Mouse (Mus musculus): ENCODE measurements around the gene Tgfbi.

Tgfbi gene

DNA sequence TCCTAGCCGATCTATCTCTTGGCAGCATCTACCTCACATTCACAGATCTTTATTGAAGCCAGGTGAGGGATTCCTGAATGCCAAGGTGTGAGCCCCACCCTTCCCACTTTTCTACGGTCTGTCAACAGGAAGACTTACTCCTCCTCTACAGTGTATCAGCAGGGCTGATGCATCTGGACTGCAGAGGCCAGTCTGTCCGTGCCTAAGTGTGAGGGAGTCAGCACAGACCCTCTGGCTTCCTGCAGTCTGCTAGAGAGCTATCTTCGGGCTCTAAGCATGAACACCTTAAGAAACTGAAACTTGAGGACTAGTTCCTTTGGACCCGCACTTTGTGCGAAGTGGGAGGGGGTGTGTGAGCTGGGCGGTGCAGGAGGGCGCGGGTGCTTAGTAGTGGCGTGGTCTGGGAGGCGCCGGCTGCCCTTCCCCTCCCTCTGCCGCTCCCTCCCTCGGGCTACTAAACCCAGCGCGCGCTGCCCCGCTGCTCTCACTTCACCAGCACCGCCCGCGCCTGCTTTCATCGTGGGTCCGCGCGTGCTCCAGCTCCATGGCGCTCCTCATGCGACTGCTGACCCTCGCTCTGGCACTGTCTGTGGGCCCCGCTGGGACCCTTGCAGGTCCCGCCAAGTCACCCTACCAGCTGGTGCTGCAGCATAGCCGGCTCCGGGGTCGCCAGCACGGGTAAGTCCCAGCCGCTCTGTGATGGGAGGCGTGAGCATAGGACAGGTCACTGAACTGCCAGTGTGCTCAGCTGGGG, at the start of gene Tgfbi:
Gene Tgfbi, plus strand, starts transcription at position 421 of the 754 bp plus-strand sequence.
- no peak for DNase-seq (ENCODE audit: low read depth, low spot score)

DNA sequence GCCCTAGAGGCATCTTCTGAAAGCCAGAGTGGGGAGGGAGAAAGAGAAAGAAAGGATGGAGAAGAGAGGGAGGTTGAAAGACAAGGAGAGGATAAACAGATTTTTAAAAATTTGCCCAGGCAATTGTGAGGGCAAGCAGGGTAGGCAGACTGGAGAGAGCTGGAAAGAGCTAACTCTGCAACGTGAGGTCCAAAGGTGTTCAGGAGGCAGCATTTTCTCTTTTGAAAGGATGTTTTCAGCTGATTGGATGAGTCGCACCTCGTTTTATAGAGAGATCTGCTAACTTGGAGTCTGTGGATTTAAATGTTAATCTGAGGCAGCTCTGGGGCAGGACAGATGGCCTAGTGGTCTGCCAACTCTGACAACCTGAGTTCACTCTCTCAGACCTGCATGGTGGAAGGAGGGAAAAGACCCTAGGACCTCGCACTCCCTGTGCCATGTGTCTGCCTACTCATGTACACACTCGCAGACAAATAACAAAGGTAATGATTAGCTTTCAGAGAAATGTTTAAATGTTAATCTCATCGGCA, 49.4 kb upstream of the Tgfbi start:
- no peak for DNase-seq (ENCODE audit: low read depth, low spot score)

DNA sequence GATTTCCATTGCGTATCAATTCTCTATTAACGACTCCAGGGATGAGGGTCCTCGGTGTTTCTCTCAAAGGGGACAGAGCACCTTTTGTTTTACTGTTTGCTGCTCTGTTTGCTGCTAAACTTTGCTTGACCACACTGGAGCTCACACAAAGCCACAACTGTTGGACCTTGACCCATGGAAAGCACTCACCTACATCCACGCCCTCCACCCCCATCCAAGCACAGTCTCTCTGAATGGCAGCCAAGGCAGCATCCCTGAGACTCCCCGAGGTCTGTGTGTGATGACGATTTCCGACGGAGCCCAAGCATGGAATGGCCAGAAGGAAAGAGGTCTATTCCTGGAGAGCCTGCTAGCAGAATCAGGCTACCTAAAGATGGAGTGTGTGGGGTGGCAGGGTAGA, 48.2 kb upstream of the Tgfbi start:
- no peak for DNase-seq (ENCODE audit: low read depth, low spot score)

DNA sequence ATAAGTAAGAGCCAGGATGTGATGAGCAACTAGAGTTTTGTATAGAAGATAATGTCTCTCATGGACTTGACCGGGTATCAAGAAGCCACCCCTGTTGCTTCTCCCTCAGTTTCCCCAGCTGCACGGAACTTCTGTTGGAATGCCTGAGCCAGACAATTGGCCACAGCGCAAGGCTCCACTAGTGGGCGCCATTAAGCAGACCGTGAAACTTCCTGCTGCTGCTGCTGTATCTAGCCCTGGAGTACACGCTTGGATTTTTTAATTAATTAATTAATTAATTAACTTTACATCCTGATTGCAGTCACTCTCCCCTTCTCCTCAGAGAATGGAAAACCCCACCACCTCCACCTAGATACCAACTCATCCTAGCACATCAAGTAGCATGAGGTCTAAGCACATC, 46.2 kb upstream of the Tgfbi start:
- no peak for DNase-seq (ENCODE audit: low read depth, low spot score)

DNA sequence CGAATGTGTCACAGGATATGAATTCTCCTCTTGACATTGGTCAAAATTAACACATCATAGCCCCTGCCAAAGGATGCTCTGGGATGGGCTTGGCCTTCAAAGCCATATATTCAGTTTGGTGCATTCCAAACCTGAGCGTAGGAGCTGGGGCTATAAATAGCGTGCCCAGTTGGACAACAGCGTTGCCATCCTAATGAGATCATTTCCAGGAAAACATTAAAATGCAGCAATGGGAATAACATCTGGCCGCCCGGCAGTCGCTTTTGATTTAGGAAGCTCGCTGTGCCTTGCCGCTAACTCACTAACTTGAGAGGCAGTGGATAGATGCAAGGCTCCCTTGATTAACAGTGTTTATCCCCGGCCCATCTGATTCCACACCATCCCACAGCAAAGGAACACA, 43.0 kb upstream of the Tgfbi start:
- no peak for DNase-seq (ENCODE audit: low read depth, low spot score)

DNA sequence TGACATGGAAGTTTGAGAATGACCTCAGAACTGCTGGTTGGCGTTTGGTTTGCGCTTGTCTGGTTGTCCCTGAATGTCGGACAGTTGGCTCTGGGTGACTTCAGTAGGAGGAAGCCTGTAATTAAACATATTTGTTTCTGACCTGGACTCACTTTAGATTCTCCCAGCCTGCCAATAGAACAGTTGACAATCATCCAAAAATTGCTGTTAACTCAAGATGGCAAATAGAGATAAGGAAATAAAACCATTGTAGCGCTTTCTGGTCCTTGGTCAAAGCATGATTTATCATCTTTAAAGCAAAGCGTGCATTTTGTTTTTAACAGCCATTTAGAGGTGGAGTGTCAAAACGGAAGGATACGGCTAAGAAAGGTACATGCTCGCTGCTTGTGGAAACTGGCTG, 37.7 kb upstream of the Tgfbi start:
- no peak for DNase-seq (ENCODE audit: low read depth, low spot score)

DNA sequence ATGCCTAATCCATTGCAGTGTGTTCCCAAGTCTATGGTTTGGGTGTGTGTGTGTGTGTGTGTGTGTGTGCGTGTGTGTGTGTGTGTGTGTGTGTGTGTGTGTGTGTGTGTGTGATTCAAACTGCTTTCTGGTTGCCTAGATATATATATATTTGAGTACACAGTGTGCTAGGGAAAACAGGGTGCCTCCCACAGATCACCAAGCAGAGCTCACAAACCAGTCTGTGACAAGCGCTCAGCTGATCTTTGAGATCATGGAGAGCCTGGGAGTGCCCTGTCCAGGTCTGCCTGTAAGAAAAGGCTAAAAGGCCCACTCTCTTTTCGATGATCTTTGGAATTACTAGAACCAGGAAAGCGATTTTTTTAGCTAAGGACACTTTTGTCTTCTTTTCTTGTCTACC, 34.2 kb upstream of the Tgfbi start:
- DNase-seq (ENCODE audit: low read depth, low spot score): no peak

DNA sequence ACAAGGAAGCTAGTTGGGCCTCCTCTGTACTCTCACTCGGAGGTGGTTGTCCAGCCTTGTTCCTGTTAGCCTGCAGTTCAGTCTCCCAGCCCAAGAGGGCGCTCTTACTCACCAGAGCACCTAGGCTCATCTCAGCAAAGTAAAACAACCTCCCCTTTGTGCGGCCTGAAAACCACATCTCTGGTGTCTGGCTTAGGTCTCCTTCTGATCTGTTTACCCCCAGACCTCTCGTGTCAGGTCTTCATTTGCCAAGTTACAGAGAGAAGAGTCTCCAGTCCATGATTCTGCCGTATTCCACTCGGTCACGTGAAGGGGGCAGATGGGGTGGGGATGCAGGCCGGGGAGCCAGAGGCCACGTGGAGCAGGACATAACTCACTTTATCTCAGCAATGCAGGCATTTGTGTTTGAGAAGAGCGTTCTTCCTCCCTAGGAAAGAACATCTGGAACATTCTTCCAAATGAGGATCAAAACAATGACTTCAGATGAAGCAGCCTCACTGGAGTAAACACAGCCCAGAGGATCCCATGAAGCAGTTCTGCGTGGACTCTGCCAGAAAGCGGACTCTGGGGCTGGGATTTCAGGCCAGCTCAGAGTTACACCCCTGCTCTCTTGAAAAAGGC, 33.5 kb upstream of the Tgfbi start:
- DNase-seq (ENCODE audit: low read depth, low spot score): no peak

DNA sequence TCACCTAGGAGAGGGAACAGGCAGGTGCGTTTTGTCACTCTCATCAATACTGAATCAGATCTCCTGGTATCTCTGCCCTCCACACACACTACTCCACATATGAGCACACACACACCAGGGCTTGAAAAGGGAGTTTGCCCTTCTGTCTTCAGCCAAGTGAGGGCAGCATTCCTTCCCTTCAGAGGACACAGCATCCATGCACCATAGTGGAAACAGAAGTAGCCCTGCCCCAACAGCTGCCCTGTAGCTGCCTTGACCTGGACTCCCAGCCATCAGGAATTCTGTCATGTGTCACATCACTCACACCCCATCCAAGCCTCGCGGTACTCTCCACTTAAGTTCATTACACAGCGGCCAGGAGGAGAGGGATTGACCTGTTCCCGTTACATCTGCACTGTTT, 31.2 kb upstream of the Tgfbi start:
- DNase-seq (ENCODE audit: low read depth, low spot score): no peak

DNA sequence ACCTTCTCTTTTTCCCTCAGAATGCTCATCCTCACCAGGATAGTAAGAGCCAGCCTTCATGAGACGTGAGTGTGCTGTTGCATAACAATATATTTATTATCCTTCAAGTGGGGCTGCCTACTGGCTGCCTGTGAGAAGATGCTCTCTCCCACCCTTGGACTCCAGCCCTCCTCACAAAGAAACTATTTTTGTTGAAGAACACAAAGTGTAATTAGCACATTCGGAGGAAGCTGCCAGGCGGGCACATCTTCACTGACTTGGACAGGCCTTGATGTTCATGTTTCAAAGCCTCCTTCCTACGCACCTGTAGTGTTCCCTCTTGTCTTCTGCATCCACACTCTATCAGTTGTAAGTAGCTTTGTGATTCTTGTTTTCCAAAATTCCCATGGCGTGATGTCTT, 28.9 kb upstream of the Tgfbi start:
- DNase-seq (ENCODE audit: low read depth, low spot score): no peak

DNA sequence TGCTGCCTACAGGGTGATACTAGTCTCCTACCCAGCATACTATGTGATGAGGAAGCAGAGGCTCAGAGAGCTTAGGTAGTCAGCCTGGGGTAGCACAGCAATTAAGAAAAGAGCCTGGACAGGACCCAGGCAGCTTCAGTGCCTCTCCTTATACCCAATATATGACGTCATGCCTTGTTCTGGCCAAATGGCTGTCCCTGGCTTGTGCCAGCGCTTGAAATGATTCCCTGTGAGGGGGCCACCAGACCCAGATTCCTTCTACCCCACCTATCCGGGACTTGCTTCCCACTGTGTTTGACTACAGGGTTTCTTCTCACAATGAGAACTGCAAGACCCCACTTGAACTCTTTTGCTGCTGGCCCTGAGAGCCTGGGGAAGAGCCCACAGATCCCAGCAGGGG, 27.8 kb upstream of the Tgfbi start:
- no peak for DNase-seq (ENCODE audit: low read depth, low spot score)

DNA sequence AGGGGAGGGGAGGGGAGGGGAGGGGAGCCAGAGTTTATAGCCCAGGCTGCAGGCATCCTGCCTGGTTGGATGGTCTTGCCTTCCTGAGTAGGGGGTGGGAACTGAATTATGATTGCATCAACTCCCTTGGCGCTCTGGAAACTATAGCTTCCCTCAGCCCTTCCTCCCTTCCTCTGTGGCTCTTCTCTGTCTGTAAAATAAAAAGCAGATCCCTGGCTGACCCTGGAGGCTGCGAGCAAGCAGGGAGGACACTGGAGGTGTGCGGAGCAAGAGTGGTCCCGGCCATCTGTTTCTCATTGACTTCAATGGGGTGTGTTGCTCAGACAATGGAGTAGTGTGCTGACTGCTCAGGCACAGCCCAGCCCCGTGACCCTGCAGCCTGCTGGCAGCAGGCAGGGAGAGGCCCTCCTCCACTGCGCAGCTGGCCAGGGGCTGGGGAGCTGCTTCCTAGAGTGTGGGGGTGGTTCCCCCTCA, 27.3 kb upstream of the Tgfbi start:
- DNase-seq (ENCODE audit: low read depth, low spot score): no peak

DNA sequence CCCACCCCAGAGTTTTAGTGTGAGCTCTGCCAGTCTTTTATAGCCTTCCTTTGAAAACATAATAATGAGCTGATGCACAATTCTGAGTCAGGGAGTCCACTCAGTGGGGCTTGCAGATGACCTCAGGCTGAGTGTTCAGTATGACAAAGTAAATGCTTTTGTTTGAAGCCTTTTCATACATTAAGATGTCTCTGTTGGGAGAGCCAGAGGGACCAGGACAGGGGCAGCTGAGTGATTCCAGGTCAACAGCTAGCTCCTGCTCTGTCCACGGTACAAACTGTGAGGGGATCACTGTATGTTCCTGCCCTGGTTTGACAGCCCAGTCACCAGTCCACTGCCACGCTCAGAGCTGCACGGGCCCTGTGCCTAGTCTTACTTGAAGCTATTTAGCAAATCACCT, 26.6 kb upstream of the Tgfbi start:
- DNase-seq (ENCODE audit: low read depth, low spot score): no peak

DNA sequence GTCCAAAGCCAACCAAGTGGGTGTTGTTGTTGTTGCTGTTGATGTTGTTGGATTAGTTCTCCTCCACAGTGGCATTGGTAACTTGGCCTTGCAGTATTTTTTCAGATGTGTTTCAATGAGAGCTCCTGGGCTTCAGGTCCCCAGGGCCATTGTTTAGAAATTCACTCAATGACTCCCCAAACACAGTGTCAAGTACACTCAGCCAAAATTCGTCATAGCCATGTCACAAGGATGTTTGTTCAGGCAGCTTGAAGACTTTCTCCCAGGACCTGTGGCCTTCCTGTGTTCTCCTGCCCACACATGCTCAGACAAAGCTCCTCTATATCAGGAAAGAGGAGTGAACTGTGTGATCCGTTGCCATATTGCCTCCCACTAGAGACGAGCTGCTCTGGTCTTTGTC, 23.3 kb upstream of the Tgfbi start:
- no peak for DNase-seq (ENCODE audit: low read depth, low spot score)

DNA sequence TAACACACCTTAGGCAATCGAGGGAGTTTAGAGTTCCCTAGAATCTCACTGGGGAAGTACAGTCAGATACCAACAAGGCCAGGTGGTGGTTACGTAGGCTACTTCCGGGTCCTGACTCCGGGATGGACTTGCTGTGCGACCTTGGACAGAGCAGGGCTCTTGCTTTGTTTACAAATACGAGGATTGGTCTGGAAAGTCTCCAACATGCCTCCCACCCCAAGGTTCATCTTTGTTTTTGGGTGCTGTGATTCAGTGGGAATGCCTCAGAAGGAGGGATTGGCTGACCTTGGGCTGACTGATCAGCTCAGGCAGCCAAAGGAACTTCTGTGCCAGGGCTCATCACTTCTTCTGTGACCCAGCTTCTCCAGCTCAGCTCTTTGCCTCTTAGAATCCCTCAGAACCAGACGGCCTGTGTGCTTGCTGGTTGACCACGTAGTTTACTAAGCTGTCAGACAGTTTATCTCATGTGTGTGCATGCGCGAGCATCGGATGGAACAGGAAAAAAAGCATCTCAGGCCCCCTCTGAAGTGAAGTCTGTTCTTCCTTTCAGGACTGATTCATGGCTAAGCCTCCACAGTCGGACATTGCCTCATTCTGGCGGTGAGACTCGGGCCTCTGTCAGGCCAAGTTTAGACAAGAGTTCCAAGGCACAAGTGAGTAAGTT, 20.7 kb upstream of the Tgfbi start:
- DNase-seq (ENCODE audit: low read depth, low spot score): no peak

DNA sequence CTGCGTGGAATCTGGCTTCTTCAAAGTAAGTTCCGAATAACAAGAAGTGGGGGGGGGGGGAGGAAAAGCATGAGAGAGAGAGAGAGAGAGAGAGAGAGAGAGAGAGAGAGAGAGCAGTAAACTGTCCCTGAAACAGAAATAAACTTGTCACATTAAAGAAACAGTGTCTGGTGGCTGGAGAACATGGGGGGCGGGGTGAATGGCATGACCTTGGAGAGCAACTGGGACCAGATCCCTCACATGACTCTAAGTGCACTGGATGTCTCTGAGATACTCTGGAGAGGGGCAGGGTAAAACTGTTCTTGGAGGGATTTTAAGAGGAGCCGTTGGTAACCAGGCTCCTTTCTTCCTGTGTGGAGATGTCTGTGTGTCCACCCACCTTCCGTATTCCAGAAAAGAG, 19.1 kb upstream of the Tgfbi start:
- DNase-seq (ENCODE audit: low read depth, low spot score): no peak

DNA sequence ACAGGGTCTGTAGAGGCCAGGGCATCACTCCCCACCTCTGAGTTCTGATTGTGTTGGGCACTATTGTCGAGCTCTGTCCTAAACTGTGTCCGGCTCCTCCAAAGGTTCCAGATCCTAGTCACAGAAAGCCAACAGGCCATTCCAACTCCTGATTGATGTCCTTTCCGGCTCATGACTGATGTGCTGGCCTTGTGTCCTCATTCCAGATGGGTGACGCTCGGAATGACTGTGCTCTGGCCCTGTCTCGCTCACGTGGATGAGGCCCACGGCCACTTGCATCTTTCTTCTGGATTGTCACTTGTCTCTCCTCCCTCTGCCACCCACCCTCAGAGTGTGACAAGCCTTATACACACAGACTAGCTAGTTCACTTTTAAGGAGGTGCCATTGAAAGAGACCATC, 18.1 kb upstream of the Tgfbi start:
- DNase-seq (ENCODE audit: low read depth, low spot score): no peak

DNA sequence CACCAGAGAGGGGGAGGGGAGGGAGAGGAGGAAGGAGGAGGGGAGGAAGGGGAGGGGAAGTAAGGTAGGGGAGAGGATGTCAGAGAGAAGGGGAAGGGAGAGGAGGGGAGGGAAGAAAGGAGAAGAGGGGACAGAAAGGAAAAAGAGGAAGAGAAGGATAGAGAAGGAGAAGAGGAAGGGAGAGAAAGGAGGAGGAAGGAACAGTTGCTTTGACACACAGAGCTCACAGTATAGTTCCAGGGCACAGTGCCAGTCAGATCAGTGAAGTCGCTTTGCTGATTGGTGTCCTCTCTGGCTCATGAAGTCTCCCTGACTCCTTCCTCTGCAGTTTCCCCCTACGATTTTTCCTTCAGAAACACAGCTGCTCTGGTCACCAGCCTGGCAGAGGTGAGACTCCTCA, 17.4 kb upstream of the Tgfbi start:
- no peak for DNase-seq (ENCODE audit: low read depth, low spot score)

DNA sequence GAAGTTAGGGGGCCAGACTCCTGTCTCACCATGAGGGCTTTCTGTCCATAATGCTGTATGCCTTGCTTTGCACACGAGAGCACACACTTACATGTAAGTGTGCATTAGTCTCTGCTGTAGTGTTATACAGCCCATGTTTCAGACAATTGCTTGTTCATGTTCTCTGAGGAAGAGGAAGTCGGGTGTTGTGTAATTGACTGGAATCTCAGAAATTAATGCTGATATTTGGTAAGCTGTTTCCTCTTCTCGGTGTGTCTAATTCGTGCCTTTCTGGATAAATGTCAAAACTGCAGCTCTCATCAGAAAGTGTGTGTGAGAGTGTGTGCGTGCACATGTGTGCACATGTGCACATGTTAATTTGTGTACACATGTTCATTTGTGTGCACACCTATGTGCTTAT, 16.1 kb upstream of the Tgfbi start:
- no peak for DNase-seq (ENCODE audit: low read depth, low spot score)

DNA sequence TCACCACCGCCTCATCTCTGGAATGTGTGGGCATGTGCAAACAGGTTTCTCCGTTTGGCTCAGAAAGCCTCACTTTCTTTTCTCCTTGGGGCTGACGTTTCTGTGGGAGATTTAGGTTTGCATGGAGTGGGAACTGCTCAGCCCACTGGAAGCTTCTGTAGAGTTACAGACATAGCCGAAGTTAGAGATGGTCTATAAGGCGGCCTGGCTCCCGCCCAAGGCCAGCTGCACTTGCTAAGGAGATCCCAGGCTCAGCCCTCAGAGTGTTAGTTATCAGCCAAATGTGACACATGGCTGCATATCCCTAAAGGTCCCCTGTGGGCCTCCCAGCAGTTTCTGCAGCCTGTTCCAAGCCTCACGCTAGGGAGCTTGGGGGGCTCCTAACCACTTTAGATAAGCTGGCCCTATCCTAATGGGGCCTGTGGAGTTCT, 15.3 kb upstream of the Tgfbi start:
- no peak for DNase-seq (ENCODE audit: low read depth, low spot score)

DNA sequence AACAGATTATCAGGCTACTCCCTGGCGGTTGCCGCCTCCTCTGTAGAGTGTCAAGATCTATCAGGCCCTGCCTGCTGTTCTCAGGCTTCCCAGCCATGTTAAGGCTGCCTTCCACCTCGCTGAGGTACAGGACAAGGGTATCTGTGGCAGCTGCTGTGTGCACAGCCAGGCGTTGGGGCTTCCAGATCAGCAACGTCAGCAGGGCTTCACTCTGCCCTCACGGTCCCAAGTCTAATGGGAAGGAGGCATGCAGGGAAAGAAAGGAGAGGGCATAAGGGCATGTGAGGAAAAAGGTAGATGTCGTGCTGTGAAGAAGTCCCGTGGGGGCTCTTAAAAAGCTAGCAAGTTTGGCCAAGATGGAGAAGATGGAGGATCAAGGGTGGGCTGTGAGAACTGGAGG, 14.1 kb upstream of the Tgfbi start:
- DNase-seq (ENCODE audit: low read depth, low spot score): no peak

DNA sequence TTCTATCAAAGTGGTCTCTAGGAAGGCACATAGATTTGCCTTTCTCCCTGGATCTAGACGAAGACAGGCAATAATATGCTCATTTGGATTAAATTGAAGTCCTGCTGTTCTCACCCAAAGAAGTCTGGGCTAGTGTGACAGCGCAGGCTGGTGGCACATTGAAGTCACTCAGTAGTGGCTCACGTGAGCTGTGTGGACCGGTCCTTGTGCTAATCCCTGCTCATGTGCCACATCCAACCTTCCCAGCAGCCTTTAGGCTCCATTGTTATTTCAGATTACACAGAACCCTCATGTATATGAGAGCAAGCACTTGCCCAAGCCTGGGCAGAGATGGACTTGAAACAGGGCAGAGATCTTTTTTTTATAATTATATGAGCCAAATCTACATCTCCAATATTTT, 12.0 kb upstream of the Tgfbi start:
- DNase-seq (ENCODE audit: low read depth, low spot score): no peak
